Mouse (Mus musculus) C2C12 (cell line): Measurements from ENCODE around the gene Rnft2.

Source experiments
- CTCF ChIP-seq: IDR thresholded peaks from one replicate; pipeline ENCODE4 v1.5.1; 2011; ENCODE audit not compliant: control insufficient read depth, insufficient read depth, insufficient read length
- MAX ChIP-seq: IDR thresholded peaks from one replicate; pipeline ENCODE4 v1.6.1; 2011; ENCODE audit warnings: mild to moderate bottlenecking, control low read depth
- MYOG ChIP-seq: IDR thresholded peaks from one replicate; pipeline ENCODE4 v1.6.1; 2011; ENCODE audit not compliant: control insufficient read depth, insufficient read length; ENCODE audit errors: extremely low read depth
- USF1 ChIP-seq: IDR thresholded peaks from one replicate; pipeline ENCODE4 v1.6.1; 2011; ENCODE audit warnings: low read depth, mild to moderate bottlenecking, control low read depth, moderate library complexity

DNA sequence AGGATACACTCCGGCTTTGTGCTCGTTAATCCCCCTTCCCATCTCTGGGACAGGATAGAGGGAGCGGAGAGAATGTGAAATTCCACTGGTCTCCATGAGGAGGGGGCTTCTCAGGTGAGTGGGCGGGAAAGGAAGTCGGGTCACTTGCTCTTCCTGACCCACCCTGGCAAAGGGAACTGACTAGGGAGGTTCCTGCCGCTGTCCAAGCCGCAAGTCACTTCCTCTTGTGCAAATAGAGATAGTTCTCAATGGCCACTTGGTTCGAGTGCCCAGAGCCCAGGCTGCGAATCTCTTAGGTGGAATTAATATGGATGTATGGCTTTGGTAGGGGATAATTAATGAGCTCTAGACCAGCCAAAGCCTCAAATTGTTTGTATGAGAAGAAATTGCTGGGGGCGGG, 15.1 kb upstream of the Rnft2 start:
- TF ChIP-seq USF1: no peak
- no peak for TF ChIP-seq CTCF
- TF ChIP-seq MAX: no peak
- no peak for TF ChIP-seq MYOG
